Mouse (Mus musculus) adrenal gland, adult 18-20 months (tissue): ENCODE results near the gene Accs. TPM values are rescaled to one million over a fixed set of nuclear protein-coding genes. Genes with fewer than 3 reads are reported as not detected.

ENCODE experiments used
- DNase-seq, 2 experiments: peaks; one replicate each; pipeline ENCODE4 v3.0.0; 2021 to 2022; ENCODE audit warnings: low spot score in 2 of 2
- total RNA-seq, 2 experiments: library from RNA; stranded (reverse); gene quantifications; 1 replicate in 1 of 2; 2 replicates in 1 of 2; pipeline ENCODE4 v1.2.3; 2021

Accs gene
- total RNA-seq, 2 experiments from 2014 or later = 6.1 to 6.9 TPM

DNA sequence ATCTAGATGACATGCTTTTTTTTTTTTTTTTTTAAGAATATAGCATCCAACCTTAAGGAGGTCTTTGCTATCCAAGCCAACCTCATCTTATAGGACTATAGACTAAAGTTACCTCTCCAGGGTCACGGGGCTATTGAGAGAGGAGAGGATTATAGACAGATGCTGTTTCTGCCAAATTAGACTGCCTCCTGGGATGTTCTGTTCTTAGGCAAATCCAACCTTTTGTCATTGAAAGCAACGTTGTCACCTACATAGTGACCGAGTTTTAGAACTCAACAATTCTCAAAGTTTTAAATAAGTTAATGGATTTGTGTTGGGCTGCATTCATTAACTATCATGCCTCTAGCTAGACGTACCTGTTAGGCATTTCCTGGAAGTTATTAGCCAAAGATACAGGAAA lies 13.5 kb upstream of the Accs start:
- no peak for DNase-seq

DNA sequence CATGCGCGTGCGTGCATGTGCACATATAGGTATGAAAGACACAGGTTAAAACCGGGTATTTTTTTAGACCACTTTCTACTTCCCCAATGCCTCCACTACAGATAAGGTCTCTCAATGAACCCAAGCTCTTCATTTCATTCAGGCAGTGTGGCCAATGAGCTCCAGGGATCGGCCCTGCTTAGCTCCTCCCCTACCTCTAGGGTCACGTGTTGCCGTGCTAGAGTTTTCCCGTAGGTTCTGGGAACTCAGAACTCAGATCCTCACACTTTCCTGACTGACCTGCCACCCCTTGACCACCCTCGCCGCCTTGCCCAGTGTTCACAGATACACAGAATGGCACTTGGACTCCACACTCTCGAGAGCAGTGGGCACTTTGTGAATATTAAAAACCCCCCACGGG lies 9.1 kb upstream of the Accs start:
- no peak for DNase-seq

DNA sequence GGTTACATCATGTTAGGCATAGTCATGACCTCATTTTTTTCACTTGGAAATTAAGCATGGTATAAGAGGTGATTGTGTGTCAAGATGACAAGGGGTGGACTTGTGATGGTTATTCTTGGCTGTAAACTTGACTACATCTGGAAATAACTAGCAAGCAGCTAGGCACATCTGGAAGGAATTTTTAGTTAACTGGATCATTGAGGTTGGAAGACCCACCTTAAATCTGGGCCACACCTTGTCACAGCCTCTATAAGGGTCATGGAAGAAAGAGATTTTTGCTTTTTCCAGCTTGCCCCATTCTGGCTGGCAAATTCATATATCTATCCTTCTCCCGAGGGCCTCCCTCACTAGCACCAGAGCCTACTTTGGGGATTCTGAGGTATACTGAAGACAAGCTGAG lies 1.6 kb upstream of the Accs start:
- no peak for DNase-seq

DNA sequence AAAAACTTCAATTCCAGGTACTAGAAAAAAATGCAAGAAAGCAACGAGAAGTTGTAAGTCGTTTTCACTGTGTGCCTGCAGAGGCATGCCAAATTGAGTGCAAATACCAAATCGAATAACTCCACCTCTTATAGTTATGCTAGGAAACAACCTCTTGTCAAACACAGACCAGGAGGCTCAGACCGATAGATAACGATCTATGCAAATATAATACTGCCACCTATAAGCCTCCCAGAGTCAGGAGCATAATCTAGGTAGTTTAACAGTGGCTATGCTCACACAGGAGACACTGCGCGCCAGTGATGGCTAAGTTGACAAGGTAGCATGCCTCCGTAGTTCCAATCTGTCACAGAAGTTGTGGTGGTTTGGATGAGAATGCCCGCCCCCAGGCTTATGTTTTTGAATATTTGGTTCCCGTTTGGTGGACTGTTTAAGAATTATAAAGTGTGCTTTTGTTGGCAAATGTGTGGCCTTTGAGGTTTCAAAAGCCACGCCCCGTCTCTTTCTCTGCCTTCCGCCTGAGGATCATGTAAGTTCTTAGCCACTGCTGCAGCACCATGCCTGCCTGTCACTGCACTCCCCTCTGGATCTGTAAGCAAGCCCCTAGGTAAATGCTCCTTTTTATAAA lies 688 bp upstream of the Accs start:
- no peak for DNase-seq

DNA sequence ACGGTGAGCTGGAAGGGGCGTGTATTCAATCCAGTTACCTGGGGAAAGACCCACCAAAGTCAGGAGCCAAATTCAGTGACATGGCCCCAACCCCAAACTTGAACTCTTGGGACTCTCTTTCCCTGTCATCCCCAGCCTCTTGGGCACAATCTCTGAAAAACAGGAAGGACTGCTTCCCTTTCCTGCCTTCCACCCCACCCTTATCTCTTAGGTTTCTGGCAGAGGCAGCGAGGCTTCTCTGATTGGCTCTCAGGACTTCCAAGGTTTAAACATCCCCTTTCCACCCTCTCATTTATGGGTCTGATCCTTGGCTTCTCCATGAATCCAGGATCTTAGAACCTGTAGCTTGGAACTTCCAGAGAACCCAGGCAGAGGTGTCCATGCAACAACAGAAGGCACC lies 8.4 kb downstream of the Accs start:
- no peak for DNase-seq

DNA sequence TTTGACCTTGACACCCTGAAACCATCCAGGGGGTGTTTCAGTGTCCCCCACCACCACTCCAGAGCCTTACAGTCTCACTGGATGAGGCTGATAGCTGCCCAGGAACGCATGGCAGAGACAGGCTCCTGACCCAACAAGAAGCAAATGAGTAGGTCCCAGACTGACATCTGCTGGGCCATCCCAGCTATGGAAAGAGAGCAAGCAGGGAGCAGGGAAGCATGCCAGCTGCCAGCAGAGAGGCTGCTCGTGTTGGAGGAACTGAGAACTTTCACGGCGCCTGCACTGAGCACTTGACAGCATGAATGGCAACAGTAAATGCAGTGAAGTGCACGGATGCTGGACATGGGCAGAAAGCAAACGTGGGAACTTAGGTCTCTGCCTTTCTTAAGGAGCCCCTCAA lies 9.6 kb downstream of the Accs start:
- no peak for DNase-seq

DNA sequence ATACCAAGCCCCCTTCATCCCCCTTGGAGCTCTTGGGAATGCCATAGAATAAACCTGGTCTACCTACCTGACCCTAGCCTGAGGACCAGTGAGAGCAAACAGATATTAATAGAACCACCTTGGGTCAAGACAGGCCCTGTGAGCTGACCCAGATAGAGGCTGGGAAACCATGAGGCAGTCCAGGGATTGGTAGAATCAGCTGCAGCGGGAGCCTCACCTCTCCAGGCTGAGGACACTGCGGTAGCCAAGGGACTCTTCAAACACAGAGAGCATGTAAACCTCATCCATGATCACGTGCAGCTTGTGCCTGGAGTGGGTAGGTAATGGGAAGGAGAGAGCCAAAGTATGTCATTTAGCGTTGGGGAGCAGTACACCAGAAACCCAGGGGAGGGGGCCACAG lies 10.8 kb downstream of the Accs start:
- DNase-seq = no peak

DNA sequence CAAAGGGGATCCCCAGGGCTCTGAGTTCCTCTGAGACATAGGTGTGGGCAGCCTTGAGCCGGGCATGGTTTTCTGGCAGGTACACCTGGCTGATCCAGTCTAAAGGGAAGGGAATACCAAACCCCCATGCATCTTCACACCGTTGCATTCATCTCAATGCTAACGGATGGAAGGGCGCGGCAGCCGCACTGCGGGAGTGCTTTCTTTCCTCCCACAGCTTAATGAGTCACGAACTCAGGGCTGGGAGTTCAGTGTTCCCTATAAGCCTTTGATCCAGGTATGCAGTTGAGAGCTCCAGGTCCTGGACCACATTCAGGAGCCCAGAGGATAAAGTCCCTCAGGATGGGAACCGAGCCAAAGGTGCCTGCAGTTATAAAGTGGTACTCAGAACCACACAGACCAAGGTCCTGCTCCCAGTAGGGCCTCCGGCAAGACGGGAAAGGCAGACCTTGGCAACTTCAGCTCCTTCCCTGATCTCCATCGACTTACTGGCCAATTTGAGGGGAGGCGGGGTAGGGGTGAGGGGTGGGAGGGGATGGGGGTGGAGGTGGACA lies 13.4 kb downstream of the Accs start:
- DNase-seq = no peak

DNA sequence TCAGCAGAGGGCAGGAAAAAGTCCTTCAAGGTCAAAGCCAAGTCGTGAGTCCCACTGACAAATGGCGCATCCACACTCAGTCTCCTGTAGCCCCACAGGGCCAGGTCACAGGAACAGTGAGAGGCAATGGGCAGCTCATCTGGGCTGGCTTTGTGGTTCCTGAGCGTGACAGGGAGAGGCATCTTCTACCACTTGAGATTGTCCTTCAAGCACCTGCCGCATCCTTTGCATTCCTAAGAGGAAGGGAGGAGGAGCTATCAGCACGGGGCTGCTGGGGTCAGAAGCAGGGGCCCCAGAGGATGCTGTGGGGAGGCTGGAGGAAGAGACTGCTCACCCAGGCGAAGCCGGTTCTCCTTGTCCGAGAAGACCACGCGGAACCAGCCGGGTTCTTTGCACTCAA lies 14.1 kb downstream of the Accs start:
- DNase-seq = no peak

DNA sequence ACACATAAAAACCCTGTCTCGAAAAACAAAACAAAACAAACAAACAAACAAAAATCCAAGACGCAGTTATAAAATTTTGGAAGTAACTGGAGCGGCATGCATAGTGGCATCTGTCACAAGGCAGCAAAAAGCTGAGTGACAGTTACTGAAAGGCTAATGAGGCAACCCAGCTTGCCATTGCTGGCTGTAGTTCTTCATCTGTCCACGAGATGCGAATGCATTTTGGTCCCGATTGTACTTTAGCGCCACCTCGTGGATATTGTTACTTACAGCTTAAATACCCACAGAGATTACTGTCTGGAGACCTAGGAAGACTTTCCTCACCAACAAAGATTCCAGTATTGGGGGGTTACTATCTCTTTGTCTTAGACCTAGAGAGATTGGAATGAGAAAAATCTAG lies 26.2 kb downstream of the Accs start:
- peak in 1 of 2 experiments; percentile 56 for DNase-seq

DNA sequence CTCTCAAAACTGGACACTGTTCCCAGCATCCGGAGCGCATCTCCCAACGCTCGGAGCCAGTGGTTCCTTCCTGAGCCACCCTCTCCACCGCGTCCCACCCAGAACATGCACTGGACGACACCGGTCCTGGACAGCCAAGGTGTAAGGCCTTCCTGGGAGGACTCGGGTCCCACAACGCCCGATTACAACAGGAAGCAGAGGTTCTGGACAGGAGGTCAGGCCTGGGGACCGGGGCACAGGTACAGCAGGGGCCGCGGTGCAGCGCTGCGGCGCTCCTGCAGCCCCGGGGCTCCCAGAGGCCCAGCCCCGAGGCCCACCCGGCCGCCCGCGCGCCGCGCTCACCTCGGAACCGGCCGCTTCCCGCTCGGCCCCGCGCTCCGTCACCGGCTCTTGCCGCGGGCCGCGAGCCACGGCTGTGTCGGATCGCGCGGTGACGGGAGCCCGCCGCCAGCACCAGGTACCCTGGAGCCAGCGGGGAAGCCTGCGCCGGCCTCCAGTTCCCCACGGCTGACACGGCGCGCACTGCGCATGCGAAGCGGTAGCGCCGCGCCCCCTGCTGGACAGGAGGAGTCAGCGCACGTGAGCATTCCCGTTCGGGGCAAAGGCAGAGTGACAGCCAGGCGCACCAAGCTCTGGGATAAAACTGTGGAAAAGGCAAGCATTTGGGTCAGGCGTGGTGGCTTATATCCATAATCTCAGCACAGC lies 27.5 kb downstream of the Accs start, which contains the start of gene Ext2:
Gene Ext2, minus strand, starts transcription at position 524 of the 705 bp plus-strand sequence.
- peak; percentile 95 to 96 for DNase-seq

DNA sequence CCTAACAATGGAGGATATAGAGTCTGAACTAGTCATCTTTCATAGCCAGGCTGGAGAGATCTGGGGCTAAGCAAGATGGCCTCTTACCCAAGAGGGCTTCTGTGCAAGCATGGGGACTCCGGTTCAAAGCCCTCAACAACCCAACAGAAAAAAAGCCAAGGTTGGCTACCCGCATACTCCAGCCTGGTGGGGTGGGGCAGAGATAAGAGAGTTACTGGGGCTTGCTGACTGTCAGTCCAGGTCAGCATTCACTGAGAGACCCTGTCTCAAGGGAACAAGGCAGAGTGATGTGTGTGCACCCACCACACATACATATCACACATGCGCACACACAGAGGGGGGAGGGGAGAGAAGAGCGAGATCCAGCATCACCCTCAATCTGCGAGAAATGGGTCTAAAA lies 32.0 kb downstream of the Accs start:
- DNase-seq = no peak

DNA sequence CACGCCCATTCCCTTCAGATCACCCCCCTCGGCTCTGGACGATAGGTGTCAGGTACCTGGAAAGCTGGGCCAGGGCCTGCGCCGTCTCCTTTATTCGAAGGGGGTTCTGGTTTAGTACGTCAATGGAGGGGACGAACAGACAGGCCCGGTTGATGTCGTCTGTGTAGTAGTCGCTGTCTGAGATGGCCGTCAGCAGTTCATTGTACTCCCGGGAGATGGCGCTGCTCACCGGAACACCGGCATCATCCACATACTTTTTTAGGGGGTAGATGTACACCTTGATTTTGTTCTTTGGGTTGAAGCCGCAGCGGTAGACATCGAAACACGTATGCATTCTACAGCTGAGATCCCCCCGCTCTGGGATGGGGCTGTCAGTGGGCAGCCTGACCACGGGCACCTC lies 36.4 kb downstream of the Accs start:
- DNase-seq = no peak

DNA sequence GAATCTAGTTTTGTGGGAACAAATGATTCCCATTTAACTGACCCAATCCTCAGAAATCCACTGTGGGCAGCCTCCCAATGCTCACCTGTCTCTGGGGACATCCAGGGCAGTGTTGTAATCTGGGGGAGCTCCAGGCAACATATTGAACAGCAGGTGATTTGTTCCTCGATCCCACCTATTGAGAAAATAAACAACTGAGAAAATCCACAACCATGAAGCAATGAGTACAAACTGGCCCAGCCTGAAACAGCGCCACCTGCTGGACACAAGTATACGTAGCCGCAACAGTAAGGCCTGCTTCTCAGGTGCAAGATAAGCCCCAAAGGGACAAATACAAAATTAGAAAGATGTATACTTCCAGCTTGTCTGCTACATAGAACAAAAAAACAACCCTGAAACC lies 37.9 kb downstream of the Accs start:
- peak; percentile 57 to 71 for DNase-seq

DNA sequence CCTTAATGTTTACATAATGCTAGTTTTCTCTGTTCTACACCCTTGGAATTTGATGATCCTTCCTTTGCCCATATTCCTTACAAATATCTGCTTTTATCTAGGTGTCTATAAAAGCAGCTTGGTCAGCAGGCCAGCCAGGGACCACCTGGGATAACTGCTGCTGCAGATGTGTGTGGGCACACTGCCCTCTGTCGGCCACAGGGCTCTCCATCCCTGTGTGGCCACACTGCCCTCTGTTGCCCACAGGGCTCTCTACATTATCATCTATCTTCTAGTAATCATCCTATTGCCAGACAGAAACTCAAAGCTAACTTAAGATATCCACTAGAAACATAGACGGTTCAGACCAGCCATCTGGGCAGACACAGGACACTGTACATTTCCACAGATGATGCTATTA lies 39.8 kb downstream of the Accs start:
- peak in 1 of 2 experiments; percentile 46 for DNase-seq

DNA sequence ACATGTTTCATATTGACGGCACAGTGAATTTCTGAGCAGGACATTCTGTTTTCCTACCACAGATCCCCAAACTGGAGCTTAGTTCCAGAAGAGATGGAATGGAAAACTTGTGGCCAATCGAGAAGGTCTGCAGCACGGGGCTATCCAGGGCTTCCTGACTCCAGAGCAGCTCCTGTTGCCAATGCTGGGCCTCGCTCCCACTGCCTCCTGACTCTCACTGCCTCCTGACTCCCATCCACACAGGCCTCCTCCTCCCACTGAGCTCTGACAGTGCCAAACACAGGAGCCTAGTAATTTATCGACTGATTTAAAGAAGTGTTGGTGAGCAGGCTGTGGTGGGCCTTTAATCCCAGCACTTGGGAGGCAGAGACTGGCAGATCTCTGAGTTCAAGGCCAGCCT lies 41.7 kb downstream of the Accs start:
- DNase-seq = no peak

DNA sequence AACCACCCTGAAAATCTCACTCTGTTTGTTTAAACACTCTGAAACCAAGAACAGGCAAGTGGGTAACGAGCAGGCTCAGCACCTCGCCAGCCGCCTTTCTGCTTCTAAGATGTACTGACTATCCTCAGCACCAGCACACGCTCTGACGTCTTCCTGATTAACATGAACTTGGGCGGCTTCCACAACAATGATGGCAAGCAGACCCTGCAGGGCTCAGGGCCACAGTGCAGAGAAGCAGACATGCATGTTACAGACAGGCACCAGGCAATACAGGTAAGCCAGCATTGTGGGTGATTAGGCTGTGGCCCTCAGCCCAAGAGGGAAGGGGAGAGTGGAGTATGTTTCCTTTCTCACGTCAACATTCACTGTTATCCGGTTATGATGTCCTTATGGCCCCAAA lies 42.3 kb downstream of the Accs start:
- no peak for DNase-seq

DNA sequence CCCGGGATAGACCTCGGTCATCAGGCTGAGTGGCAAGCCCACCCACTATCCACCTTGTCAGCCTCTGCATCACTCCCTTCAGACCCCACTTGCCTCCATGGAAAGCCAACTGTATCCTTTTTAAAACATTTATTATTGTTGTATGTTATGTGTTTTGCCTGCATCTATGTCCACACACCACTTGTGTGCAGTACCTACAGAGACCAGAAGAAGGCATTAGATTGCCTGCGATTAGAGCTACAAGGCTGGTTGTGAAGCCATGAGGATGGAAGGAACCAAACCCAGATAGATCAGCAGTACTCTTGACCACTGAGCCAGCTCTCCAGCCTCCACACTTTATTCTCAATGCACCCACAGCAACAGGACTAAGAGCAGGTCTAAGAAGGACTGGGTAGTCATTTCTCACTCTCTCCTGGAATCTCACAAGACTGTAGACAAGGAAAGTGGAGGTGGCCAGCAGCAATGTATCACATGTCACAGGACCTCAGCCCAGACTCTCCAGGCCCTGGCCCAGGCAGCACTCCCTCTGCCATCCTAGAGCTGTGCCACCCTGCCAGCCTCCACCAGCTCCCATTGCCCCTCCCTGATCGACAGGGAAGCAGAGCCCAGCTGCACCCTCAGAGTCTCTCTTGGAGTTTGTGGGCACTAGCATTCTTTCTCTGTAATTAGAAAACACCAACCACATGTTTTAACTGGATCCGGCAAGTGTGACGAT lies 43.1 kb downstream of the Accs start:
- DNase-seq = no peak

DNA sequence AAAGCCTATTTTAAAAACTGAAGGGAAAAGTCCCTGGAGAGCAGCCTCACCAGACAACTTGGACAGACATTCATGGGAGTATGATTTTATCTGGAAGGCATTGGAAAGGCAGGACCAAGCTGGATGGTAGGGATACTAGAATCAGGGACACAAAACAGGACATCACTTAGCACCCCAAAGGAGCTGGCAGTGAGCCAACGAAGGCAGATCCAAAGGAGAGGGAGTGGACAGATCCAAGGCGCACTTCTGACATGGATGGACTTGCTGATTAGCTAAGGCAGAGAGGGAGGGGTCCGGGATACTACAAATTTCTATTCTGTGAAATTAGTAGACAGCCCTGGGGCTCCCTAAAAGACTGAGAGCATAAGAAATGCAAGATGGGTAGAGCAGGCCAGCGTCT lies 44.2 kb downstream of the Accs start:
- DNase-seq = no peak

DNA sequence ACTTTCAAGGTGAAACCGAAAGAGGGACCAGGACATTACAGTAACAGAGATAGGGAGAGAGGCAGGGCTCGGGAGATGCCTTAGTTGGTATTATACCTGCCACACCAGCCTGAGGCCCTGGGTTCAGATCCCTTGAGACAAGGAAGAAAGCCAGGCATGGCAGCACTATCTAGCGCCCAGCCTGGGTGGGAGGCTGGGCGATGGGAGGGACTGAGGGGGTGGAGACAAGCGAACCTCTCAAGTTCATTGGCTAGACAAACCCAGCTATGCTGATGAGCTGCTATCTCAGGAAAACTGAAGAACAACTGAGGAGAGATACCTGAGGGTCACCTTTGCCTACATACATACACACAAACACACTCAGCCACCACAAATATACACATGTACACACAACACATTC lies 44.7 kb downstream of the Accs start:
- no peak for DNase-seq

DNA sequence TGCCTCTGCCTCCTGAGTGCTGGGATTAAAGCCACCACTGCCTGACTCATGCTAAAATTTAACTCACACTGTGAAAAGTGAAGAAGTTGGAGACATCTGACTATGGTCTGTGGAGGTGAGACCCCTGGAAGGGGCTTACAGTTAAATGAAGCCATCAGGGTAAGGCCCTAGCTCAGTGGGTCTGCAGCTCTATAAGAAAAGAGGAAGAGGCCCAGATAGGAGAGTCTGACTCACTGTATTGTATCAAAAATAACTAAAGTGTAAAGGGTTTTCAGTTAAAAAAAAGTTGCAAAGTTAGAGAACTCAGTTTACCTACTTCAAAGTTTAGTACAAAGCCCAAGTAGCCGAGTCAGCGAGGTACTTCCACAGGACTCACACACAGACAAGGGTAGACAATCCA lies 46.8 kb downstream of the Accs start:
- no peak for DNase-seq

DNA sequence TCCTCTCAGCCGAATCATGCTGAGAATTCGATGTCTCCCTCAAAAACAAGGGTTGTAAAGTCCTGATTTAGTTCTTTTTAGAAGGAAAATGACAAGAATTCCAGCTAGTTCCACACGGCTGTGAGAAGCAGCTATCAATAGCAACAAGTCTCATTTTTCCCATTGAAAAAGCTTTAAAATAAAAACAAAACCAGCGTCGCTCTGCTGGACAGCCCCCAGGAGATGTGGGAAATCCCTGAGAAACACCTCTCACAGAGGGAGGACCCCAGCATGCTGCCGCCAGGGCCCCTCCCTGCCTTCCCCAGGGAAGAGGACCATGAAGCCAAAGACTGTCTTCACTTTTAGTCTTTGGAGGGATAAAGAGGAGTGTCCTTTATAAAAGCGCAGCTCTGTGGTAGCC lies 48.6 kb downstream of the Accs start:
- no peak for DNase-seq
